Mouse (Mus musculus) bone marrow, adult 2 months (tissue): ENCODE measurements around the gene Nfia.

Source experiments
- CTCF ChIP-seq: fragments of 200-500 bp; IDR thresholded peaks from 2 replicates; pipeline ENCODE4 v1.5.1; 2011; ENCODE audit warnings: low read length, control low read depth; ENCODE audit not compliant: control insufficient read depth, insufficient read depth
- POLR2A ChIP-seq: fragments of 200-500 bp; IDR thresholded peaks from 2 replicates; pipeline ENCODE4 v1.6.1; 2011; ENCODE audit warnings: low read depth, mild to moderate bottlenecking, control low read depth, low read length, borderline replicate concordance; ENCODE audit not compliant: control insufficient read depth

DNA sequence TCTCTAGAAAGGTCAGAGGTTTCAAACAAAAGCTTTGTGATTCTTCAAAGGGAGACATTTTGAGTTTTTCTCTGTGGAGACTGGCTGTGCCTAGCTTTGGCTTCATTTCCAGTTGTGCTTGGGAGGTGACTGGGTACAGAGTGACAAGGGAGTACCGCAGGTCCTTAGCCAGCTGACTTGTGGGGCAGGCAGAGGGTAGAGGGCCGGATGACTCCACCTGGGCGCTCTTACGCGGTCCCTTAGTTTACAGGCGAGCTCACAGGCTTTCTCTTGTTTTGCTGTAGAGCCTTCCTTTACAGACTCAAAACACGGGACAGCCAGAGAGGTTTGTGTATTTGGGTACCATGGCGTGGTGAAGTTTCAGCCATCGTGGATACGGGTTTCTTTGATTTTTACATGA, 21.4 kb downstream of the Nfia start:
- TF ChIP-seq POLR2A = no peak
- no peak for TF ChIP-seq CTCF
